Mouse (Mus musculus): ENCODE results near the gene Tmem132a. TPM values are rescaled to one million over a fixed set of nuclear protein-coding genes. Genes with fewer than 3 reads are reported as not detected.

Gene Tmem132a
- polyA plus RNA-seq, 1 experiment from 2014 or later = 173 TPM

DNA sequence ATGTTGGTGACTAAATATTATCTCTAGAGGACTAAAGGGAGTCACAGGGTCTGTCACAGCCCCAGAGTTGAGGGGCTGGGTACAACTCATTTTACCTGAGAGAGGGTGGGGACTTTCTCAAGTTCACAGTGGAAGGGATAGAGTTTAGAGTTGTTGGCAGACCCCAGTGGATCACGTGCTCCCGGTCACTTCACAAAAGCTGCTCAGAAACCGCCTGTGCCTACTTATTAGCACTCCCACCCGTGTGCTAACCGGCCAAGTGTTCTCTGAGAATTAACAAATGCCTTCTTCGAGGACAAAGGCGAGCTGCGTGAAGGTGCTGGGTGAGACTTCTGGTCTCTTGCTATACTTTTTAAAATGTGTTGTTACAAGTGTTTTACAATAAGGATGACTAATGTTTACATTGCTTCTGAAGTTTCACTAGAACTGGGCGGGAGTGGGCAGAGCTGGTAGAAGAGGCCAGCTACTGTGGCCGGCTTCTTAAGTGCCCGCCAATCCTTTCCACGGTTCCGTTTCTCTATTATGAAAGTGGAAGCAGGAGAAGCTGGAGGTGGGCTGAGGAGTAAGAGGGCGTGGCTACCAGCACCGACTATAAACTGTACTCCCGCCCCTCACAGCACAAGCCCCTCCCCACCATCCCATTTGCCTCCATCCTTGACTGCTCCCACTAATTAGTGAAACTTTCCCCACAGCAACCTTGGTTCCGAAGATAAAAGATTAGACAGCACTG lies 51.4 kb downstream of the Tmem132a start:
- Histone ChIP-seq H3K9ac (replicated peaks) (no peak overlapping the region), H3K36me3 (no peaks in the 10 kb centered on the region), H3K27ac (replicated peaks) (no peak overlapping the region), H3K4me3 (no peak overlapping the region), H3K4me2 (replicated peaks) (peak overlapping the region; percentile 11), H3K4me1 (no peaks in the 10 kb centered on the region), H3K27me3 (no peaks in the 10 kb centered on the region), H3K9me3 (no peaks in the 10 kb centered on the region)
- peak; percentile 66; the same call in 1 of the 2 replicates for ATAC-seq (replicated peaks)
- 29% methylated on average over 17 of the region's 17 CpGs for WGBS

DNA sequence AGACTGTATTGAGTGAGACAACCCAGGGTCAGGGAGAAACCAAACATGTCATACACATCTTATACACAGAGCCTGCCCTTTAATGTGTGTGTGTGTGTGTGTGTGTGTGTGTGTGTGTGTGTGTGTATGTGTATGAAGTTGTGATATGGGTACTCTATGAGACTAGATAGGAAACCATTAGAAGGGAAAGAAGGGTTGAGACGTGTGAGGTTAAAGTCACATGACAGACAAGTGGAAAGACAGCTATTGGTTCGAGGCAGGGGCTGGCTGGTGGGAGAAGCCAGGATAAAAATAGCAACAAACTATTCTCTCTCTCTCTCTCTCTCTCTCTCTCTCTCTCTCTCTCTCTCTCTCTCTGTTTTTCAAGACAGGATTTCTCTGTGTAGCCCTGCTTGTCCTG lies 53.3 kb downstream of the Tmem132a start:
- 66% methylated on average over 2 of the region's 2 CpGs for WGBS
- H3K4me3 ChIP-seq = no peak overlapping the region

DNA sequence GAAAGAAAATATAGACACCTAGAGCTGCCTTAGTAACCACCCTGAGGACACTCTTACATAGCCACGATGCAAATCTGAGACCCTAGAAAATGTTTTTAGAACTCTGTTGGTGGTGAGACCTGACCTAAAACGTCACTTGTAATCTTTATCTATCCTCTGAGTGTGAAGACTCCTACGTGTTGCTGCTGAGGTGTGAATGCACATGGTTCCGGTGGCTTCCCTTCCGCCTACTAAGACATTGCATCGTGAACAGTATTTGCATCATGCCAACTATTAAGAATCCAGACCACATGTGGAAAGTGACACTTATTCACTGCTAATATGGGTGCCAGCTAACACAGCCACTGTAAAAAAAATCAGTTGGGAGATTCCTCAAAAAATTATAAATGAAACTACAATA lies 53.9 kb downstream of the Tmem132a start:
- no peak for ATAC-seq (replicated peaks)
- Histone ChIP-seq H3K4me2 (replicated peaks) (no peak overlapping the region), H3K27ac (replicated peaks) (no peak overlapping the region), H3K9ac (replicated peaks) (no peak overlapping the region), H3K36me3 (no peaks in the 10 kb centered on the region), H3K4me1 (no peaks in the 10 kb centered on the region), H3K4me3 (no peak overlapping the region), H3K27me3 (no peaks in the 10 kb centered on the region), H3K9me3 (no peaks in the 10 kb centered on the region)
- 86% methylated on average over 6 of the region's 6 CpGs for WGBS

More for the DNA sequence above, 53.3 kb downstream of the Tmem132a start:
- Histone ChIP-seq H3K9ac (replicated peaks) (no peak overlapping the region), H3K4me1 (no peaks in the 10 kb centered on the region), H3K27me3 (no peaks in the 10 kb centered on the region), H3K36me3 (no peaks in the 10 kb centered on the region), H3K9me3 (no peaks in the 10 kb centered on the region), H3K27ac (replicated peaks) (no peak overlapping the region), H3K4me2 (replicated peaks) (no peak overlapping the region)
- no peak for ATAC-seq (replicated peaks)

DNA sequence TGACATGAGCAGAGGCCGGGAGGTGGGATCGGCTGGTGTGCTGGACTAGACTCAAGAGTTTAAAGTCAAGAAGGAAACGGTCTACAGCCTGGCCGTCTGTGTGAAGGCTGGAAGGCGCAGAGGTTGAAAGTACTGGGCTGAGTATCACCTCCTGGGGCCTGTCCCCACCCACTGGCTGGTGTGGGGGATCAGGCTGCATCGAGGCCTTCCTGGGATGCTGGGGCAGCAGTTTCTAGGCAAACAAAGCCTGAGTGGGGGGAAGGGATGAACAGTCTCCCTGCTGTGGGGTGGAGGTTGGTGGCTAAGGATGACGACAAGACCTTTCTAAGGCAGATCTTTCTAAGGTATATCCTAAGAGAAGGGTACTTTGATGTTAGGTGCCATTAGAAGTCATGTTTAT lies 55.8 kb downstream of the Tmem132a start:
- Histone ChIP-seq H3K27ac (replicated peaks) (no peak overlapping the region), H3K9ac (replicated peaks) (no peak overlapping the region), H3K4me2 (replicated peaks) (no peak overlapping the region), H3K27me3 (no peaks in the 10 kb centered on the region), H3K4me1 (peaks cover 14% of the 10 kb centered on the region), H3K9me3 (no peaks in the 10 kb centered on the region), H3K4me3 (no peak overlapping the region), H3K36me3 (no peaks in the 10 kb centered on the region)
- no peak for ATAC-seq (replicated peaks)
- 77% methylated on average over 7 of the region's 7 CpGs for WGBS

DNA sequence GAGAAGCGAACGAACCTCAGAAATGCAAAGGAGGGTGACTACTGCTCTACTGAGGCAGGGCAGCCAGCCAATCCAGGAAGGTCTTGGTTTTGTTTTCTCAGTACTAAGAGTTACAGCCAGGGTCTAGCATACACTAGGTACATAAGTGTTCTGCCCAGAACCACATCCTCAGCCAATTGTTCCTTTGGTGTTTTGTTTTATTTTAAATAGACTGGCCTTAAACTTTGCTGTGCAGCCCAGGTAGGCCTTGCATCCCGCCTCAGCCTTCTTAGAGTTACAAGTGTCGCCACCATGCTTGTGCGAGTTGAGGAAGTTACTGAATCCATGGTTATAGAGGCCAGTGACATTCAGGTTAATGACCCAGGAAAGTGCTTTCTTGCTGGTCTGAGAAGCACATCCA lies 56.7 kb downstream of the Tmem132a start:
- Histone ChIP-seq H3K9ac (replicated peaks) (no peak overlapping the region), H3K27ac (replicated peaks) (no peak overlapping the region), H3K4me1 (peaks cover 20% of the 10 kb centered on the region), H3K27me3 (no peaks in the 10 kb centered on the region), H3K4me3 (no peak overlapping the region), H3K36me3 (no peaks in the 10 kb centered on the region), H3K4me2 (replicated peaks) (no peak overlapping the region), H3K9me3 (no peaks in the 10 kb centered on the region)
- 95% methylated on average over 5 of the region's 5 CpGs for WGBS
- no peak for ATAC-seq (replicated peaks)

DNA sequence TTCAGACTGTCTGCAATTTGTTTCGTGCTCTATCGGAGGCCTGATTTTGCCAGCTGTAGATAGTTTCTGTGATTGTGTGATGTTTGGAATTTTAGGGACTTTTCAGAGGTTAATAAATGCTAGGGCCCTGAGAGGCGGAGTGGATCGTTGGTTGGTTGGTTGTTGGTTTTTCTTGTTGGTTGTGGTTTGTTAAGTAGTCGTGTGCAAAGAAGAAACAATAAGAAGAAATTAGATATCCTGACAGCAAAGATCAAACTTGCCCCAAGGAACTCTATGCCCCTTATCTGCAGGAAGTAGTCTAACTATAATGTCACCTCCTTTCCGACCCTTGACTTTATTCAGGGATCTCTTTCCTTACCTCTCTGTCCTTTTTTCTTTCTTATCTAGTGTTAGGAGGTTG lies 58.3 kb downstream of the Tmem132a start:
- Histone ChIP-seq H3K4me3 (no peak overlapping the region), H3K9ac (replicated peaks) (no peak overlapping the region), H3K27ac (replicated peaks) (no peak overlapping the region), H3K9me3 (no peaks in the 10 kb centered on the region), H3K4me2 (replicated peaks) (no peak overlapping the region), H3K27me3 (no peaks in the 10 kb centered on the region), H3K4me1 (peaks cover 20% of the 10 kb centered on the region), H3K36me3 (no peaks in the 10 kb centered on the region)
- WGBS = 88% methylated on average over 6 of the region's 6 CpGs
- no peak for ATAC-seq (replicated peaks)

DNA sequence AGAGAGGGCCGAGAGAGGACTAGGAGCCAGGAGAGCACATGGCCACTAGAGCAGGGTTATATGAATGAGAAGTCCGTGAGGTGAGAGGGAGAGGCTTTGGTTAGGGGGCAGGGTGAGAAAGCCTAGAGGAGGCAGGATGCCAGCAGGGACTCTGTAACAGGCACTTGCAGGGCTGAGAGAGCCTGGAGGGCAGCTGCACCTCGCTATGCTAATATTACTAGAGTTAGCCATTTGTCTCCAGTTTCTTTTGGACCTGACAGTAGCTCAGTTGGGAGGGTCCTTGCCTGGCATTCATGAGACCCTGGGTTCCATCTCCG lies 59.6 kb downstream of the Tmem132a start:
- peaks cover 20% of the 10 kb centered on the region for H3K4me1 ChIP-seq
- WGBS = 57% methylated on average over 4 of the region's 4 CpGs
- H3K4me3 ChIP-seq = no peak overlapping the region
- ATAC-seq (replicated peaks) = no peak
- H3K9me3 ChIP-seq = no peaks in the 10 kb centered on the region
- no peak overlapping the region for H3K9ac ChIP-seq (replicated peaks)
- H3K27me3 ChIP-seq = no peaks in the 10 kb centered on the region
- no peaks in the 10 kb centered on the region for H3K36me3 ChIP-seq
- no peak overlapping the region for H3K4me2 ChIP-seq (replicated peaks)
- peak overlapping the region; percentile 79 for H3K27ac ChIP-seq (replicated peaks)

DNA sequence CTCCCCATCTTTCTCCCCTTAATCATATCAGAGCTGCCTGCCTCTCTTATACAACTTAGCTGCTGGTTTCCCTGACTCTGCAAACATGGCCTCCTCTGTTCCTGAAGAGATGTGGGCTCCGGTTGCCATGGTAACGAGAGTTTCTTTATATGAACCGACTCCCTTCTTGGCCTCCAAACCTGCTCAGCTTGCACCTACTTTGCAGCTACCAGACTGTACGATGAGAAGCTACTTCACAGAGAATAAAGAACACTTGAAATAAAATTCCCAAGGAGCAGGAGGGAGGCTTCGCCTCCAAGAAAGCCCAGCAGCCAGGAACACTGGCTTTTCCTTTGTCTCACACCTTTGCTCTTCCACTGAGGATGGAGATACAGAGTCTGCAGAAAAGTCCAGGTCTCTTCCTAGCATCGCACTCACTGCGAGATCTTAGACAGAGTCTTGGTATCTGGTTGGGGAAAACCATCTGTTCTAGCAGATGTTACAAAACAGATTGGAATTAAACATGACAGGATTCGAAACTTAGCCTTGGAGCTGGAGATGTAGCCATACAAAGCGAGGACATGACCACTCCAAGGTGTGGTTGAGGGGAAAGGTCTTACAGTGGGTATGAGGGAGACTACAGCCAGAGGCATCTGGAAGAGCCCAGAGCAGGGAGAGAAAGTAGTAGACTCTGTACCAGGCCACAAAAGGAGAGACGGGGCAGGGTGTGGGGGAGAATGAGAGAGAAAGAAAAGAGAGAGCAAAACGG lies 60.1 kb downstream of the Tmem132a start:
- Histone ChIP-seq H3K4me3 (no peak overlapping the region), H3K4me1 (peaks cover 20% of the 10 kb centered on the region), H3K9me3 (no peaks in the 10 kb centered on the region), H3K4me2 (replicated peaks) (no peak overlapping the region), H3K9ac (replicated peaks) (no peak overlapping the region), H3K27me3 (no peaks in the 10 kb centered on the region), H3K36me3 (no peaks in the 10 kb centered on the region), H3K27ac (replicated peaks) (peak overlapping the region; percentile 79)
- ATAC-seq (replicated peaks) = peak; percentile 89
- 61% methylated on average over 11 of the region's 11 CpGs for WGBS

DNA sequence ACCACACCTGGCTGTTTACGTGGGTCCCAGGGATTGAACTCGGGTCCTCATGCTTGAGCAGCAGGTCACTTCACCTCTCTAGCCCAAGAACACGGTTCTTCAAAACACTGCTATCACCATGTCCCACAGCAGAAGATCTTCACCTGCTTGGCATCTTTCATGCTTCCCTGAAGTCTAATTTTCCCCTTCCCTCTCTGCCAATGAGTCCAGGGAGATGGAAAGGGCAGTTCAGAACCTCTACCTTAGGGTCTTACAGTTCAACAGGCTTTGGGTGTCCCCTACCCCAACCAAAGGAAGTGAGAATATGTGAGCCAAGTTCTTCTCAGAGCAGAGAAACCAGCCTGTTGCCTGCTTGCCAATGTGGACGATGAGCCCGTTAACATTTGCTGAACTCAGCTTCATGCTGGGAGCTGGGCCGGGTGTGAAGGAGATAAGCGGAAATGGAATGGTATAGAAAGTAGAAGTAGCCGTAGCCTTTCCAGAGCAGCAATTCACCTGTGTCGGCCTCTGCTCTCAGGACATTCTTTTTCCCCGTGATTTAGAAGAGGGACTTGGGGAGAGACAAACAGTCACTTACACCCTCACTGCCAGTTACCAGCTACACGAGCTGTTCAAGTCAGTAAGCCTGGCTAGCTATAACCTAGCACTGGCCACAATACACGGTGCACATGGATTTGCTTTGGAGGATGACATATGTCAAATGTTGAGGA lies 61.1 kb downstream of the Tmem132a start:
- Histone ChIP-seq H3K4me2 (replicated peaks) (no peak overlapping the region), H3K27ac (replicated peaks) (peak overlapping the region; percentile 79), H3K36me3 (no peaks in the 10 kb centered on the region), H3K27me3 (no peaks in the 10 kb centered on the region), H3K4me1 (peaks cover 20% of the 10 kb centered on the region), H3K9me3 (no peaks in the 10 kb centered on the region), H3K4me3 (no peak overlapping the region), H3K9ac (replicated peaks) (no peak overlapping the region)
- WGBS = 86% methylated on average over 12 of the region's 12 CpGs
- ATAC-seq (replicated peaks) = peak; percentile 18; the same call in 1 of the 2 replicates

Other genes with a start within 250 kb of the Tmem132a start
- gene Vwce, start 235.7 kb downstream of the Tmem132a start, polyA plus RNA-seq (2015; fragmentation: Nextera tagmentation; extraction: Ambion mirVana) = 0.38 and 0.39 TPM in 2 replicates
- gene Pga5, start 191.9 kb downstream of the Tmem132a start, polyA plus RNA-seq (2015; fragmentation: Nextera tagmentation; extraction: Ambion mirVana) = not detected in 2 replicates
- 39.3 and 41.1 TPM in 2 replicates for gene Vps37c, start 181.2 kb downstream of the Tmem132a start, polyA plus RNA-seq (2015; fragmentation: Nextera tagmentation; extraction: Ambion mirVana)
- gene Cd5, start 130.9 kb downstream of the Tmem132a start, polyA plus RNA-seq (2015; fragmentation: Nextera tagmentation; extraction: Ambion mirVana) = 0.22 and 0.26 TPM in 2 replicates
- gene Cd6, start 39.9 kb downstream of the Tmem132a start, polyA plus RNA-seq (2015; fragmentation: Nextera tagmentation; extraction: Ambion mirVana) = not detected in 2 replicates
- 0.39 and 0.42 TPM in 2 replicates for gene Slc15a3, start 30.2 kb downstream of the Tmem132a start, polyA plus RNA-seq (2015; fragmentation: Nextera tagmentation; extraction: Ambion mirVana)
- gene Tmem109, start 12.1 kb upstream of the Tmem132a start, polyA plus RNA-seq (2015; fragmentation: Nextera tagmentation; extraction: Ambion mirVana) = 39.9 and 40.2 TPM in 2 replicates
- gene Prpf19, start 25.3 kb upstream of the Tmem132a start, polyA plus RNA-seq (2015; fragmentation: Nextera tagmentation; extraction: Ambion mirVana) = 42.2 and 52.4 TPM in 2 replicates
- 0.22 and 0.33 TPM in 2 replicates for gene Zp1, start 50.7 kb upstream of the Tmem132a start, polyA plus RNA-seq (2015; fragmentation: Nextera tagmentation; extraction: Ambion mirVana)
- gene Ptgdr2, start 67.2 kb upstream of the Tmem132a start, polyA plus RNA-seq (2015; fragmentation: Nextera tagmentation; extraction: Ambion mirVana) = 0.06 and 0.20 TPM in 2 replicates
- 19.2 and 19.4 TPM in 2 replicates for gene Ccdc86, start 79.3 kb upstream of the Tmem132a start, polyA plus RNA-seq (2015; fragmentation: Nextera tagmentation; extraction: Ambion mirVana)
- not detected in 2 replicates for gene Ms4a10, start 104.7 kb upstream of the Tmem132a start, polyA plus RNA-seq (2015; fragmentation: Nextera tagmentation; extraction: Ambion mirVana)
- gene Ms4a15, start 123.3 kb upstream of the Tmem132a start, polyA plus RNA-seq (2015; fragmentation: Nextera tagmentation; extraction: Ambion mirVana) = 0.25 TPM in 1 of 2 replicates, not detected in the other
- gene Ms4a18, start 148.1 kb upstream of the Tmem132a start, polyA plus RNA-seq (2015; fragmentation: Nextera tagmentation; extraction: Ambion mirVana) = not detected in 2 replicates
- gene Ms4a8a, start 211.2 kb upstream of the Tmem132a start, polyA plus RNA-seq (2015; fragmentation: Nextera tagmentation; extraction: Ambion mirVana) = not detected in 2 replicates